Mouse (Mus musculus): ENCODE measurements around the gene Kcnk4.
"Not testable (repeated sequence)": the region's sequence is repeated elsewhere in the genome, so short reads cannot be mapped to it uniquely, and the experiment has no call there.

Gene Kcnk4

DNA sequence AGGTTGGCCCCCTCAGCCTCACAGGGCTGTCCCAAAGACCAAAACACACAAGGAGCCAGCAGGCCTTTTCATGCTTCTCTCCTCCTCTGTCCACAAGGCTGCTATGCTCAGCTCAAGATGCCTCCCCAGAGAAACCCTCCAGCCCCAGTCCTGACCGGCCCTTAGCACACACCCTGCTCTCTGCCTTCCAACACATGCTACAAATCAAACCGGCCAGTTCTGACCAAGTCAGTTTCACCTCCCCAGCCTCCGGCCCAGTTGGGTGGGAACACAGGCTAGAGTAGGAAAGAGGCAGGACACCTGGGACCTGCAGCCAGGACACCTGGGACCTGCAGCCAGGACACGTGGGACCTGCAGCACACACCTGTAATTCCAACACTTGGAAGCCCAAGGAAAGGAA is 17.8 kb downstream of the Kcnk4 start:
- DNase-seq (ENCODE audit: low spot score) = no peak

DNA sequence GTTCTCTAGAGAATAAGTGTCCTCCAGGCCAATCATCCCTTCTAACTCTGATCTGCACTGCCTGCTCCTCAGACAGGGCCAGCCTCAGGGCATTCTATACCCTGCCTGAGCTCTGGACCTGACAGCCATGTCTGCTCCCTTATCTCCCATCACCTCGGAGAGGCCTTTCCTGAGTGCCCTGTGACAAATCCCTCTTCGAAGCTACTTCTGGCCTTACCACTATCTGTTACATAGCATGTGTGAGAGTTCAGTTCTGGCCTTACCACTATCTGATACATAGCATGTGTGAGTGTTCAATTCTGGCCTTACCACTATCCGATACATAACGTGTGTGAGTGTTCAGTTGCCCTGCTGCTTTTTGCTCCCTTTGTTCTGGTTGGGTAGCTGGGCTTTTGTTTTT is 19.0 kb downstream of the Kcnk4 start:
- DNase-seq (ENCODE audit: low spot score) = no peak

DNA sequence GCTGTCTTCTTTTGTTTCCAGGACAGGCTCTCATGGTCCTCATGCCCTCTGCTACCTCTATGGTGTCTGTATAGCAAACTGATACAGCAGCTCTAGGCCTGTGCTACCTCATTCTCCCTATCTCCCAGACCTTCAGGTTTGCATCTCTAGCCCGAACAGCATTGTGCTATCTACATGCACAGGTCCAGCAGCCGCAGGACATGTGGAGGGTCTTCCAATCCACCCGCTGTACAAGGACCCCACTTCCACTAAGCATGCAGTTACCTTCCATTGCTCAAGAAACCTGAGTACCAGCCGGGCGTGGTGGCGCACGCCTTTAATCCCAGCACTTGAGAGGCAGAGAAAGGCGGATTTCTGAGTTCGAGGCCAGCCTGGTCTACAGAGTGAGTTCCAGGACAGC is 19.8 kb downstream of the Kcnk4 start:
- DNase-seq (ENCODE audit: low spot score) = no peak

DNA sequence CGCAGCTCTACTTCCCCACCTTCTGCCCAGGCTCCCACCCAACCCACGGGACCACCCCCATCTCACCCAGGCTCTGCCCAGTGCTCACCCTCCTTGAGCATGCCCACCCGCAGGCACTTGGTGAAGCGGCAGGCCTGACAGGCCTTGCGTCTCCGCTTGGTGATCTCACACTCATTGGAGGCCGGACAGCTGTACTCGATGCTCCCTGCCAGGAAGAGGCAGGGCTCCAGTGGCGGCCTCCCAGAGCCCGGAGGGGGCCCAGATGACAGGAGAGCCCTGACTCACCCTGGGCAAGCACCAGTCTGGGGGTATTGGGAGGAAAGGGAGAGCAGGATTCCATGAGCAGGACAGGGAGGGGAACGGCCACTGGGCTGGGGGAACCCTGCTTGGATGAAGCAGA is 20.3 kb downstream of the Kcnk4 start:
- no peak for DNase-seq (ENCODE audit: low spot score)

GRCm38 (mm10) chr19:6913036-6913435 is 21.3 kb downstream of the Kcnk4 start:
- DNase-seq (ENCODE audit: low spot score) = no peak

GRCm38 (mm10) chr19:6912205-6912970 is 21.9 kb downstream of the Kcnk4 start:
- no peak for DNase-seq (ENCODE audit: low spot score)

DNA sequence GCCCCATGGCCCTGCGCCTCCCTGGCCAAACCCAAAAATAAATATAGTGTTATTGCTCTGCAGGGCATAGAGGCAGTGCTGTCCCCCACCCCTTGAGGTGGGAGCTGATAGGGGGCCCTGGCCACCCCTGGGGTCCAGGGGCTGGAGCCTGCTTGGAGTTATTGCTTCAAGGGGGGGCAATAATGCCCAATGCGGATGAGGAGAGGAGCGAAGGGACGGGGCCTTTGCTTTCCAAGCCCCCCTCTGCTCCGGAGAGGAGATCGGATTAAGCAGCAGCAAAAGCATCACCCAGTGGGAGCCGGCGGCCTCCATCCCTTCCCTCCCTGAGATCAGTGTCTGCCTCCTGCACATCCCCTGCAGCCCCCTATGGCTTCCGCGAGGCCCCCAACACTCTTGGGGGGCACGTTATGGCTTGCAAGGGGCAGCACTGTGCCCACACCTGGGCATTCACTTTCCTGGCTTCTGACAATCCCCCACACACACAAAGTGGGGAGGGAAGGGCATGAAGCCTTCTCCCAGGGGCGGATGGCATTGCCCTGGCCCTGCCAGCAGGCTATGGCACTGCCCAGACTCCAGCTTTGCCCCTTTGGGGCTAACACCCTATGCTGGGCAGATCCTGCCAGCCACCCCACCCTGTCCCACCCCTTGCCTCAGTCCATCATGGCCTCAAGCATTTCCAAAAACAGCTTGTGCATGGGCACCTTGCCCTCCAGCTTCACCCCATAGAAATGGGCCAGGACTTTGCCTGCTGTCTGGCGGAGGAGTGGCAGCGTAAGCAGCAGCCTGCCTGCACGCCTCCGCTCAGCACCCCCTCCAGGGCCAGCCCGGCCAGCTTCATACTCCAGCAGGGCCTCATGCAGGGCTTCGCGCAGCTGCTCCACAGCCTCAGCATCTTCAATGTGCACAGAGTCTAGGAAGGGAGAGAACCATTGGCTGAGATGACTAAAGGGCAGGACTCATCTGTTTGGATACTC is 22.9 kb downstream of the Kcnk4 start:
- DNase-seq (ENCODE audit: low spot score) = no peak

GRCm38 (mm10) chr19:6910306-6910705 is 24.0 kb downstream of the Kcnk4 start:
- not testable (repeated sequence) for DNase-seq (ENCODE audit: low spot score)

GRCm38 (mm10) chr19:6909507-6910289 is 24.6 kb downstream of the Kcnk4 start, which contains the start of the genes Trmt112 and Prdx5:
Trmt112 (plus strand) TSS chr19:6909698.
Prdx5 (minus strand) TSS chr19:6910106.
- peak; percentile 60 for DNase-seq (ENCODE audit: low spot score)

- no peak for DNase-seq (ENCODE audit: low spot score)
Measured at GRCm38 (mm10) chr19:6909021-6909420, 25.3 kb downstream of the Kcnk4 start.

GRCm38 (mm10) chr19:6907811-6908540 is 26.3 kb downstream of the Kcnk4 start:
- DNase-seq (ENCODE audit: low spot score) = no peak

DNA sequence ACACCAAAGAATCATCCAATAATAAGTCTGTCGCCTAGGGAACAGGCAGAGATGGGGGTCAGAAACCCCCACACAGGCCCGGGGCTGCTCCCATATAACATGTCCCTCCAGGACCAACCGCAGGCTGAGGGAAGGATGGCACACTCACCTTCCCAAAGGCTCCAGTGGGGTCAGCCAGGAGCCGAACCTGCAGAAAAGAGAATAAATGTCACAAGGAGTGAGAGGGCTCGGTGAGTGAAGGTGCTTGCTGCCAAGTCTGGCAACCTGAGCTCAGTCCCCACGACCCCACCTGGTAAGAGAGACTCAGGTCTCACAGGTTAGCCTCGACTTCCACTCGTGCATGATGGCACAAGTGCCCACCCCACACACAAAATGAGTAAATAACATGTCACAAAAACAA is 27.2 kb downstream of the Kcnk4 start:
- no peak for DNase-seq (ENCODE audit: low spot score)

GRCm38 (mm10) chr19:6906199-6906598 is 28.1 kb downstream of the Kcnk4 start:
- DNase-seq (ENCODE audit: low spot score) = no peak

- no peak for DNase-seq (ENCODE audit: low spot score)
Measured at GRCm38 (mm10) chr19:6905498-6906159, 28.7 kb downstream of the Kcnk4 start.

- no peak for DNase-seq (ENCODE audit: low spot score)
Measured at GRCm38 (mm10) chr19:6904846-6905245, 29.5 kb downstream of the Kcnk4 start.

- no peak for DNase-seq (ENCODE audit: low spot score)
Measured at GRCm38 (mm10) chr19:6903031-6903430, 31.3 kb downstream of the Kcnk4 start.

GRCm38 (mm10) chr19:6899641-6900040 is 34.7 kb downstream of the Kcnk4 start:
- DNase-seq (ENCODE audit: low spot score) = no peak

DNA sequence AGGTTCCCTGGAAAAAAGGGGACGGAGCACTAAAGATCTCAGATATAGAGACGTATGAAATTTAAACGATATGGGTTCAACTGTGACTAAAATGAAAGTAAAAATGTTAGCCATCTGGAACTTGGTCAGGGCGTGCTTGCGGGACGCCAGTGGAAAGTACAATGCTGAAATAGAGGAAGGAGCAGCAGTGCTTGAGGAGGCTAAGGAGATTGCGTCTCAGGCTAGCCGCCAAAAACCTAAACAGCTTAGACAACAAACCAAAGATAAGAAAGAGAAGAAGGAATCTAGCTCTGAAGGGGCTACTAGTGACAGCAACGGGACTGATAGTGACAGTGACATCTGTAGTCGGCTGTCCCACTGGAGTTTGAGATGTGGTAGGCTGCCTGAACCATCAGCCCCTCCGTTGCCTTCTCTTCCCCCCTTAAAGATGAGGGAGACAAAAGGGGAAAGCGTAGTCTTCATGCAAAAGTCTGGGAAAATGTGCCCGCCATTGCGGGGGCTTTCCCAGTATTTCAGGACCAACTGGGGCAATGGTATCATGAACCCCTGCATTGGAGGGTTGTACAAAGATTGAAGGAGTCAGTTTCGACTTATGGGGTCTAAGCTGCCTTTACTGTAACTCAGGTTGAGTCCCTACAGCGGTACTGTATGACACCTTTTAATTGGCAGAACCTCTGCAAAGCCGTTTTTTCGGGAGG is 38.6 kb downstream of the Kcnk4 start:
- DNase-seq (ENCODE audit: low spot score) = not testable (repeated sequence)

DNA sequence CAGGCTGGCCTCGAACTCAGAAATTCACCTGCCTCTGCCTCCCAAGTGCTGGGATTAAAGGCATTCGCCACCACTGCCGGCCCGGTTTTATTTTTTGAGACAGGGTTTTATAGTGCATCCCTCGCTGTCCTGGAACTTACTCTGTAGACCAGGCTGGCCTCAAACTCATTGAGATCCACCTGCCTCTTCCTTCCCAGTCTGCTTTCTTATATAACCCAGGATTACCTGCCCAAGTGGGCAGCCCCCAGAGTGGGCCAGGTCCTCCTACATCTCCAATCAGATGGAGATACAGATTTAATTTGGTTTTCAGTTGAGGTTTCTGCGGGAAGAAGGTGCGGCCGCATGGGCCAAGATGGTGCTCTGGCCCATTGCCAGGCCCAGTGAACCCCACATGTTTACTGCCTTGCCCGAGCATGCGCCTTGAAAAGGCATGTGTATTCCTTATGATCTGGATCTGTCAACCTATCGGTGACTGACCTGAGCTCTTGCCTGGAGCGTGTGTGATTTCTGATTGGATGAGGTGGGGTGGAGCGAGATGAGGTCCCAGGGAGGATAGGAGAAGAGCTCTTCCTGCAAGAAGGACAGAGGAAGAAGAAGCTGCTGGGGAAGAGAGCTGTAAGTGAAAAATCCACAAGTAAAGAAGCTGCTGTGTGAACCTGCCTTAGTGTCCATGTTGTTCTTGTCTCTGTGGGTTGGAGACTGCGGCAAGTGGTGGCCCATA is 40.4 kb downstream of the Kcnk4 start:
- DNase-seq (ENCODE audit: low spot score) = no peak

DNA sequence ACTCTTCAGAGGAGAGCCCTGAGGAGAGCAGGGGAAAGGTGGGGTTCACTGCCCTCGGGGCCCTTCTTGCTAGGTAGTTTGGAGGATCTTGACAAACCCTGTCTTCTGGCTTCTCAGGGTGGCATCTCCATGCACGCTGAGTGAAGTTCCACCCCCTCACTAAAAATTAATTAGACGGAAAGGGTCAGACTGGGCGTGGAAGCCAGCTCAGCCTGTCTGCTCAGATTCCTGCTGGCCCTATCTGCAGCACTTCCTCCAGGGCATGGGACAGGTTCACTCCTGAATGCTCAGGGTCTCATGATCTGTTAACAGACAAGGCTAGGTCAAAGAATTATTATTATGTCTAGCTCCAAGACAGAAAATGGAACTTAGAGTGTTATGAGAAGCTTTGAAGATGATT is 41.8 kb downstream of the Kcnk4 start:
- DNase-seq (ENCODE audit: low spot score) = no peak
